Mouse (Mus musculus) limb, embryonic 11.5 days (tissue): ENCODE results near the gene Ccdc24. TPM values are rescaled to one million over a fixed set of nuclear protein-coding genes. Genes with fewer than 3 reads are reported as not detected.

Experiments
- ATAC-seq: fragments of 200-750 bp; cut with Nextera tagmentation; 2 replicates; pipeline ENCODE4 v1.8.0; 2017; ENCODE audit warnings: low read depth; ENCODE audit not compliant: insufficient number of reproducible peaks, low FRiP score, low TSS enrichment
- DNase-seq: peaks from one replicate; pipeline ENCODE4 v3.0.0-alpha.2; 2015; ENCODE audit warnings: low spot score
- H3K27ac ChIP-seq: fragments of 300-500 bp; sonication (generic); replicated peaks from 2 replicates; pipeline ENCODE4 v1.5.1; 2014; ENCODE audit warnings: low read depth, mild to moderate bottlenecking, low read length
- H3K27me3 ChIP-seq: fragments of 300-500 bp; sonication (generic); 2 replicates; pipeline ENCODE4 v1.6.1; 2014; ENCODE audit warnings: mild to moderate bottlenecking, low read length, mixed read lengths; ENCODE audit not compliant: control insufficient read depth, insufficient read depth
- H3K36me3 ChIP-seq: fragments of 300-500 bp; sonication (generic); 2 replicates; pipeline ENCODE4 v1.6.1; 2014; ENCODE audit warnings: mild to moderate bottlenecking, low read length, moderate library complexity, mixed read lengths; ENCODE audit not compliant: control insufficient read depth, insufficient read depth
- H3K4me1 ChIP-seq: fragments of 300-500 bp; sonication (generic); 2 replicates; pipeline ENCODE4 v1.6.1; 2014; ENCODE audit warnings: low read length, mixed read lengths; ENCODE audit not compliant: control insufficient read depth, insufficient read depth
- H3K4me2 ChIP-seq: fragments of 300-500 bp; sonication (generic); 2 replicates; pipeline ENCODE4 v1.6.1; 2014; ENCODE audit warnings: low read depth, mild to moderate bottlenecking, moderate library complexity; ENCODE audit not compliant: severe bottlenecking
- H3K4me3 ChIP-seq: fragments of 300-500 bp; sonication (generic); 2 replicates; pipeline ENCODE4 v1.5.1; 2014; ENCODE audit warnings: low read depth, low read length
- H3K9ac ChIP-seq: fragments of 300-500 bp; sonication (generic); 2 replicates; pipeline ENCODE4 v1.6.1; 2014; ENCODE audit warnings: mild to moderate bottlenecking, low read length
- H3K9me3 ChIP-seq: fragments of 300-500 bp; sonication (generic); 2 replicates; pipeline ENCODE4 v1.6.1; 2016; ENCODE audit warnings: low read length; ENCODE audit not compliant: control insufficient read depth
- WGBS: fragments of 180-500 bp; shearing (Covaris S2); extraction: QIAGEN DNeasy Blood & Tissue Kit; methylation state at CpG from one replicate; pipeline ENCODE4 v1.1.7; 2014; 5-methylcytosine and 5-hydroxymethylcytosine counted together
- polyA plus RNA-seq: library from polyadenylated mRNA; unstranded; fragments of >200 nt; fragmentation: Nextera tagmentation; extraction: Ambion mirVana; gene quantifications from 2 replicates; pipeline ENCODE4 v1.2.1, GENCODE M21; 2014

Ccdc24 gene
- polyA plus RNA-seq, 1 experiment from 2014 or later = 1.0 TPM

DNA sequence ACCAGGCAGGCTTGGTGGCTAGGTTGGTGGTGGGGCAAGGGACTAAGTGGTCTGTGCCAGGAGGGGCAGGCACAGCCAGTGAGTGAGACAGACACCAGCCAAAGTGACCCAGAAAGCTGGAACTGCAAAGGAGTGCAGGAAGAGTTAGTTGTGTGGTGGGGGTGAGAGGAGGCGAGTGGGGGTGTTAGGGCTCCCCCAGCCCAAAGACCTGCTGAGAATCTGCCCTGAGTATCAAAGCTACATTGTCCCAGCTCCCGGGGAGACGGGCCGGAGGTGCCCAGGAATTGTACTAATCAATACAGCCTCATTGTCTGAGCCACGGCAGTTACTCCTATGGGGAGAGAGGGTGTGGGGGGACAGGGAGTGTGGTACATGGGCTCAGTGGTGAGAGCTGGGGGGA lies 22.9 kb downstream of the Ccdc24 start:
- H3K4me1 ChIP-seq = peaks cover 5% of the 10 kb centered on the region; the same call in 1 of the 2 replicates
- DNase-seq (no peak), ATAC-seq (no peak)
- H3K36me3 ChIP-seq = peaks cover 3% of the 10 kb centered on the region; the same call in 1 of the 2 replicates
- H3K4me3 ChIP-seq = no peak overlapping the region
- H3K9me3 ChIP-seq = no peaks in the 10 kb centered on the region
- H3K9ac ChIP-seq = no peak overlapping the region
- H3K4me2 ChIP-seq = no peak overlapping the region
- 69% methylated on average over 5 of the region's 5 CpGs for WGBS
- no peaks in the 10 kb centered on the region for H3K27me3 ChIP-seq
- no peak overlapping the region for H3K27ac ChIP-seq

DNA sequence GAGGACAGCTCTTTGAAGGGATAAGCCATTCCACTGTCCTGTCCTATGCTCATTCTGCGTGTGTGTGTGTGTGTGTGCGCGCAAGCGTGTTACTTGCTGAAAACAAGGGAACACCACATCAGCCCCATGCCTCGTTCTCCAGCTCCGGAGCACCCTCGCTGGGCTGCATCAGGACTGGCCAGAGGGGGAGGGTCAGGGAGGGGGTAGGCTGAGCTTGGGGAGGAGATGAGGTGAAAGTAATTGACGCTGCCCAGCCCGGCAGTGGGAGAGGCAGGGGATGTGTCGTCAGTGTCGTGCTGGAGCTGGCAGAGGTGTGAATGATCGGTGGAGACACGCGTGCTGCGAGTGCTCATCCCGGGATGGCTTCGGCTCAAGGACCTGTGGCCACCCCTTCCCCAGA lies 23.3 kb downstream of the Ccdc24 start:
- no peak overlapping the region for H3K27ac ChIP-seq
- H3K4me2 ChIP-seq = no peak overlapping the region
- WGBS = 53% methylated on average over 17 of the region's 17 CpGs
- no peak overlapping the region for H3K4me3 ChIP-seq
- DNase-seq = no peak
- no peaks in the 10 kb centered on the region for H3K9me3 ChIP-seq
- H3K4me1 ChIP-seq = peaks cover 5% of the 10 kb centered on the region; the same call in 1 of the 2 replicates
- no peaks in the 10 kb centered on the region for H3K27me3 ChIP-seq
- no peak overlapping the region for H3K9ac ChIP-seq
- no peak for ATAC-seq
- peaks cover 3% of the 10 kb centered on the region; the same call in 1 of the 2 replicates for H3K36me3 ChIP-seq

- DNase-seq (peak; percentile 64), ATAC-seq (no peak)
- Histone ChIP-seq H3K27ac (peak overlapping the region; percentile 22), H3K27me3 (no peaks in the 10 kb centered on the region), H3K4me2 (no peak overlapping the region; the same call in 1 of the 2 replicates), H3K4me1 (peaks cover 5% of the 10 kb centered on the region; the same call in 1 of the 2 replicates), H3K36me3 (peaks cover 3% of the 10 kb centered on the region; the same call in 1 of the 2 replicates), H3K9ac (no peak overlapping the region), H3K9me3 (no peaks in the 10 kb centered on the region), H3K4me3 (no peak overlapping the region)
- 11% methylated on average over 2 of the region's 2 CpGs for WGBS
Measured at GRCm38 (mm10) chr4:117847011-117847410, 25.3 kb downstream of the Ccdc24 start.

GRCm38 (mm10) chr4:117846261-117846660 lies 26.1 kb downstream of the Ccdc24 start:
- Histone ChIP-seq H3K4me3 (no peak overlapping the region), H3K9me3 (no peaks in the 10 kb centered on the region), H3K4me2 (no peak overlapping the region), H3K27ac (0 out of 2 replicates have a peak overlapping the region, but pooled peaks have one; percentile 22), H3K36me3 (peaks cover 3% of the 10 kb centered on the region; the same call in 1 of the 2 replicates), H3K27me3 (no peaks in the 10 kb centered on the region), H3K4me1 (peaks cover 5% of the 10 kb centered on the region; the same call in 1 of the 2 replicates), H3K9ac (no peak overlapping the region)
- no peak for DNase-seq
- ATAC-seq = no peak
- WGBS = 96% methylated on average over 4 of the region's 4 CpGs

GRCm38 (mm10) chr4:117845316-117845715 lies 27.0 kb downstream of the Ccdc24 start:
- WGBS = 88% methylated on average over 11 of the region's 11 CpGs
- DNase-seq (no peak), ATAC-seq (no peak)
- Histone ChIP-seq H3K36me3 (peaks cover 3% of the 10 kb centered on the region; the same call in 1 of the 2 replicates), H3K27ac (no peak overlapping the region), H3K4me1 (peaks cover 5% of the 10 kb centered on the region; the same call in 1 of the 2 replicates), H3K4me2 (no peak overlapping the region), H3K4me3 (no peak overlapping the region), H3K27me3 (no peaks in the 10 kb centered on the region), H3K9ac (no peak overlapping the region), H3K9me3 (no peaks in the 10 kb centered on the region)

DNA sequence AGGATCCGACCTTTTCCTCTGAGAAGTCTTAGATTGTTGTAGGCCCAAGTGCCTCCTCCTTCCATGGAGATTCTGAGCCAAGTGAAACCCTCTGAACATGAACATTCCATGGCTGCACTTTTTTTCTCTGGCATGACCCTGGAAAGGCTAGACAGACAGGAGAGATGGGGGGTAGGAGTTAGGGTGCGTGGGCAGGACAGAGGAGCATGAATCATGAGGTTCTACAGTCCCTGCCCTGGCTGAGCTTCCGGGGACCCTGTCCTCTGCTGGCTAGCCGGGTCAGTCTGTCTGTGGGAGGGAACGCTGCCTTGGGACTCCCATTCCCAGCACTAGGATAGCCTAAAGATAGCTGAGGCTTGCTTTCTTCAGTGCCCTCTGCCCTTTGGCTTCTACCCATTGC lies 27.9 kb downstream of the Ccdc24 start:
- no peak overlapping the region for H3K9ac ChIP-seq
- peaks cover 3% of the 10 kb centered on the region; the same call in 1 of the 2 replicates for H3K36me3 ChIP-seq
- no peaks in the 10 kb centered on the region for H3K27me3 ChIP-seq
- no peak overlapping the region for H3K4me2 ChIP-seq
- ATAC-seq (no peak), DNase-seq (no peak)
- H3K4me3 ChIP-seq = no peak overlapping the region
- WGBS = 84% methylated on average over 5 of the region's 5 CpGs
- no peak overlapping the region for H3K27ac ChIP-seq
- peaks cover 5% of the 10 kb centered on the region; the same call in 1 of the 2 replicates for H3K4me1 ChIP-seq
- H3K9me3 ChIP-seq = no peaks in the 10 kb centered on the region

DNA sequence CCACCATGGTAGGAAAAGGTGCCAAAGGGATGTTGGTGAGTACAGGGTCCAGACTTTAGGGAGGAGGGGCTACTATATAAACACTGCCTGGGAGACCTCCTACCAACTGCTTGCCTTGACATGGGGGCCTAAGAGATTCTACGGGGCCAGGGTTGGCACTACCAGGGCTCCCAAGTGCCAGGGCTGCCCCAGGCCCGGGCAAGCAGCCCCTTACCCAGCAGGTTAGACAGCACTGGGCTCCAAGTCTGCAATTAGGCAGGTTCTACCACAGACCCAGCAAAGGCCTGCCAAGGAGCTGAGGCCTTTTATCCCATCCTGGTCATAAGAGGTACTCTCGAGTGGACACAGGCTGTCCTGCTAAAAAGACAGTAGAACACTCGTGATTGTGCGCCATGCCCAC lies 29.3 kb downstream of the Ccdc24 start:
- ATAC-seq (no peak), DNase-seq (no peak)
- peaks cover 5% of the 10 kb centered on the region; the same call in 1 of the 2 replicates for H3K4me1 ChIP-seq
- H3K4me2 ChIP-seq = no peak overlapping the region
- H3K27ac ChIP-seq = no peak overlapping the region
- no peaks in the 10 kb centered on the region for H3K27me3 ChIP-seq
- peaks cover 3% of the 10 kb centered on the region; the same call in 1 of the 2 replicates for H3K36me3 ChIP-seq
- H3K9ac ChIP-seq = no peak overlapping the region
- no peak overlapping the region for H3K4me3 ChIP-seq
- H3K9me3 ChIP-seq = no peaks in the 10 kb centered on the region
- WGBS = 87% methylated on average over 5 of the region's 5 CpGs

GRCm38 (mm10) chr4:117841566-117841965 lies 30.8 kb downstream of the Ccdc24 start:
- H3K9ac ChIP-seq = no peak overlapping the region
- H3K27me3 ChIP-seq = no peaks in the 10 kb centered on the region
- H3K4me1 ChIP-seq = 0 out of 2 replicates have a peak, but pooled peaks cover 5% of the 10 kb centered on the region
- ATAC-seq = no peak
- no peak for DNase-seq
- 61% methylated on average over 3 of the region's 3 CpGs for whole genome bisulfite sequencing
- H3K4me2 ChIP-seq = no peak overlapping the region
- no peak overlapping the region for H3K4me3 ChIP-seq
- H3K36me3 ChIP-seq = peaks cover 3% of the 10 kb centered on the region; the same call in 1 of the 2 replicates
- H3K27ac ChIP-seq = no peak overlapping the region
- H3K9me3 ChIP-seq = no peaks in the 10 kb centered on the region

- H3K36me3 ChIP-seq = no peaks in the 10 kb centered on the region; the same call in 1 of the 2 replicates
- ATAC-seq (no peak), DNase-seq (no peak)
- H3K9ac ChIP-seq = no peak overlapping the region
- 0 out of 2 replicates have a peak, but pooled peaks cover 5% of the 10 kb centered on the region for H3K4me1 ChIP-seq
- 90% methylated on average over 5 of the region's 5 CpGs for WGBS
- H3K4me3 ChIP-seq = no peak overlapping the region
- H3K27ac ChIP-seq = no peak overlapping the region
- H3K27me3 ChIP-seq = no peaks in the 10 kb centered on the region
- H3K9me3 ChIP-seq = no peaks in the 10 kb centered on the region
- no peak overlapping the region for H3K4me2 ChIP-seq
Measured at GRCm38 (mm10) chr4:117840821-117841220, 31.5 kb downstream of the Ccdc24 start.
